Mouse (Mus musculus) cerebellum, adult 2 months (tissue): ENCODE measurements at regions not wholly inside any gene's neighbourhood (a gene's known extent, or its start where the extent isn't known, plus 50 kb on each side); places are given as distances from the start of the nearest gene placed in this dataset.

Source experiments
- CTCF ChIP-seq: fragments of 200-500 bp; IDR thresholded peaks from 2 replicates; pipeline ENCODE4 v1.5.1; 2011; ENCODE audit warnings: low read depth, mild to moderate bottlenecking, control low read depth, low read length, moderate library complexity, borderline replicate concordance; ENCODE audit not compliant: insufficient read depth
- POLR2A ChIP-seq: fragments of 200-500 bp; IDR thresholded peaks from 2 replicates; pipeline ENCODE4 v1.6.1; 2011; ENCODE audit warnings: low read length, control low read depth, borderline replicate concordance; ENCODE audit not compliant: insufficient read depth

DNA sequence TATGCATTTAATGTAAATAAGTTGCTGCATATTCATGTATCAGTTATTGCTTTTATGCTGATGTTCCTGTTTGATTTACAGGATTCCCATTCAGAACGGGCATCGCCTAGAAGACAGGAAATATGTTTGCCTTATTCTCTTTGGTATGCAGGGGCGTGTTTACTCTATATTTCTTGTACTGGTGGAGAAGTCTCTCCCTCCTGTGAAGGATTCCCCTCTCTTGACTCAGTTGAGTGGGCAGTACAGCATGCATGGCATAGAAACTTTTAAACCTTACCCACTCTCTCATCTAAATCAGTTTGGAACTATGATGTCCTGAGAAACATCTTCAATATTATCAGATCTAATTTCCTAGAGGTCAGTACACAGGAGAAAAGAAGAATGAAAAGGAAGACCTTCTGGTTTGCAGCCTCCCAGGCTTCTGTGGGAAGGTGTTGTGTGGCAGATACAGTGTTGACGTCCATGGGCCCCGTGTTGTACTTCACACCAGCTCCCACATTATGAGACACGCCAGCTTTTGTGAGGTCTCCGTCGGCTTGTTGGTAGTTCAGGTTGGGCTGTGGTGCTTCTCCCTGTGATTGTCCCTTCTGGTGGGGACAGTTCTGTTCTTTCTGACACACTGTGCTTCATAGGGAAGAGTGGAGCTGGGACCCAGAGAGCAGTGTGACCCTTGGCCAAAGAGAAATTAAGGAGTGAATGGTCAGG lies 58.4 kb upstream of the Ptprm start:
- TF ChIP-seq CTCF (no peak), POLR2A (no peak)
